In the genomic region with DNA sequence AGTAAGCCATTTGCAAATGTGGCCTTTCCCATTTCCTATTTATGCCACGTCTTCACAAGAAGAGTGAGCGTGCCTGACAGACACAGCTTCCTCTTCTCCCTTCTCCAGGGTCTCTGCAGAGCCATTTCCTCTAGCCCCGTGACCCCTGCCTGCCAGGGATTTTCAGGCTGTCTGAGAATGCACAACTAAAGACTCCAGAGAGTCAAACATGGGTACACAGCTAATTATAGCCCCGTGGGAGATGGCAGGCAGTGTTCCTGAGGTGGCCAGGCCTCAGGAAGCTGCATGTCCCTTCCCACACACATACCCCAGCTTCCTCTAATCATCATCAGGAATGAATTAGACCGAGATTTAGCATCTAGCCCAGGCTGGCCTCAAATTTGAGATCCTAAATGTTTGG, we compare ENCODE assay signal across 8 mouse cellular contexts. TPM values are rescaled to one million over a fixed set of nuclear protein-coding genes. Genes with fewer than 3 reads are reported as not detected.
DNase-seq lines count a peak whose midpoint lies in the region; ATAC-seq and TF ChIP-seq lines count a peak whose summit lies in the region.

No protein-coding gene starts in this region.

- H3K4me1 ChIP-seq in forebrain, embryonic 12.5 days = peaks cover 11% of the 10 kb centered on the region
- no peaks in the 10 kb centered on the region for H3K4me1 ChIP-seq in kidney, adult 2 months (ENCODE audit: control insufficient read depth, insufficient read depth, low read length)
- H3K4me1 ChIP-seq in lung, embryonic 15.5 days = peaks cover 45% of the 10 kb centered on the region

- ATAC-seq in forebrain, embryonic 12.5 days (ENCODE audit: low FRiP score) = peak; percentile 20; the same call in 1 of the 2 replicates
- ATAC-seq in lung, embryonic 15.5 days (ENCODE audit: borderline replicate concordance, extremely low read depth, low FRiP score, low TSS enrichment) = peak; percentile 75; the same call in 1 of the 2 replicates
- ATAC-seq in inflammation-experienced regulatory T-cells, adult 6 months = no peak
- no peak for ATAC-seq in CD4-positive, CD25-positive, alpha-beta regulatory T cell, adult 4 months

- no peak overlapping the region for H3K4me2 ChIP-seq in forebrain, embryonic 12.5 days
- no peak overlapping the region for H3K4me2 ChIP-seq in lung, embryonic 15.5 days

- no peak for TF ChIP-seq CTCF in gastrocnemius, adult 2 months (IDR thresholded peaks at IDR 0.05)
- TF ChIP-seq CTCF in kidney, adult 2 months (conservative IDR thresholded peaks at IDR 0.05; ENCODE audit: insufficient read depth, insufficient read length, low read depth, low read length) = no peak

- H3K36me3 ChIP-seq in forebrain, embryonic 12.5 days (replicated peaks) = peaks cover 13% of the 10 kb centered on the region
- H3K36me3 ChIP-seq in kidney, adult 2 months (ENCODE audit: control insufficient read depth, insufficient read depth, low read length) = no peaks in the 10 kb centered on the region
- H3K36me3 ChIP-seq in lung, embryonic 15.5 days = no peaks in the 10 kb centered on the region

- TF ChIP-seq POLR2A in kidney, adult 2 months (IDR thresholded peaks at IDR 0.05; ENCODE audit: low read depth, low read length) = no peak

- 39% methylated on average over 5 of the region's 5 CpGs for WGBS in forebrain, embryonic 12.5 days
- WGBS in kidney, adult 2 months = 47% methylated on average over 5 of the region's 5 CpGs
- 30% methylated on average over 5 of the region's 5 CpGs for WGBS in lung, embryonic 15.5 days

- H3K9me3 ChIP-seq in forebrain, embryonic 12.5 days = no peaks in the 10 kb centered on the region
- H3K9me3 ChIP-seq in lung, embryonic 15.5 days = no peaks in the 10 kb centered on the region

- H3K27me3 ChIP-seq in forebrain, embryonic 12.5 days = no peaks in the 10 kb centered on the region
- no peaks in the 10 kb centered on the region for H3K27me3 ChIP-seq in kidney, adult 2 months (replicated peaks; ENCODE audit: control insufficient read depth, insufficient read depth, low read length)
- no peaks in the 10 kb centered on the region for H3K27me3 ChIP-seq in lung, embryonic 15.5 days

- no peak for DNase-seq in gastrocnemius, adult 2 months
- DNase-seq in gastrocnemius, adult 18-20 months (ENCODE audit: low spot score) = no peak
- peak; percentile 65 for DNase-seq in kidney, adult 2 months
- DNase-seq in right cerebral cortex, postnatal 14 days = no peak

- intact Hi-C loops in gastrocnemius, adult 2 months (cut with DNase I) = no loop called here

- peak overlapping the region; percentile 43 for H3K4me3 ChIP-seq in gastrocnemius, adult 2 months
- no peak overlapping the region for H3K4me3 ChIP-seq in forebrain, embryonic 12.5 days (replicated peaks)
- H3K4me3 ChIP-seq in kidney, adult 2 months (ENCODE audit: insufficient read depth, low read depth, low read length) = no peak overlapping the region
- H3K4me3 ChIP-seq in lung, embryonic 15.5 days = no peak overlapping the region

- H3K9ac ChIP-seq in forebrain, embryonic 12.5 days = no peak overlapping the region
- no peak overlapping the region for H3K9ac ChIP-seq in lung, embryonic 15.5 days

- peak overlapping the region; percentile 53 for H3K27ac ChIP-seq in gastrocnemius, adult 2 months
- H3K27ac ChIP-seq in forebrain, embryonic 12.5 days = peak overlapping the region; percentile 42; the same call in 1 of the 2 replicates
- H3K27ac ChIP-seq in kidney, adult 2 months (ENCODE audit: insufficient read depth, low read depth, low read length) = peak overlapping the region; percentile 86
- H3K27ac ChIP-seq in lung, embryonic 15.5 days = peak overlapping the region; percentile 77

RNA-seq across cellular contexts. Expression of gene F2r, which starts 20.6 kb away (rescaled TPM):
- 10 to 100 TPM in 1 of 2 experiments, 1 to 10 TPM in 1; 3.7 to 12.4 TPM for total RNA-seq in gastrocnemius, adult 2 months (2021)
- 10 to 100 TPM in 1 of 2 experiments, 1 to 10 TPM in 1; 5.6 to 13.9 TPM for total RNA-seq in gastrocnemius, adult 18-20 months (2021)
- polyA plus RNA-seq in forebrain, embryonic 12.5 days (2016; fragmentation: Nextera tagmentation; extraction: Ambion mirVana) = 109 TPM in 2 replicates
- polyA plus RNA-seq in kidney, adult 2 months (2012; rRNA removed) = 39.9 and 42.2 TPM in 2 replicates
- polyA plus RNA-seq in lung, embryonic 15.5 days (2015; fragmentation: Nextera tagmentation; extraction: Ambion mirVana) = 106 and 114 TPM in 2 replicates
- 10 to 100 TPM; 34.3 TPM for polyA plus RNA-seq in inflammation-experienced regulatory T-cells, adult 6 months (2017; shearing (Covaris generic))
- polyA plus RNA-seq in CD4-positive, CD25-positive, alpha-beta regulatory T cell, adult 4 months (2017; shearing (Covaris generic)) = 10 to 100 TPM; 21.4 to 25.0 TPM

RNA-seq across cellular contexts. Expression of gene F2rl2, which starts 57.8 kb away (rescaled TPM):
- total RNA-seq in gastrocnemius, adult 2 months (2021) = not detected
- not detected for total RNA-seq in gastrocnemius, adult 18-20 months (2021)
- 0.76 and 0.79 TPM in 2 replicates for polyA plus RNA-seq in forebrain, embryonic 12.5 days (2016; fragmentation: Nextera tagmentation; extraction: Ambion mirVana)
- polyA plus RNA-seq in kidney, adult 2 months (2012; rRNA removed) = 0.20 and 0.28 TPM in 2 replicates
- 0.87 and 0.94 TPM in 2 replicates for polyA plus RNA-seq in lung, embryonic 15.5 days (2015; fragmentation: Nextera tagmentation; extraction: Ambion mirVana)
- polyA plus RNA-seq in inflammation-experienced regulatory T-cells, adult 6 months (2017; shearing (Covaris generic)) = 10 to 100 TPM in 1 of 3 experiments, 1 to 10 TPM in 2; 4.1 to 15.3 (median 4.7) TPM
- 1 to 10 TPM; 3.9 to 4.3 TPM for polyA plus RNA-seq in CD4-positive, CD25-positive, alpha-beta regulatory T cell, adult 4 months (2017; shearing (Covaris generic))

Comparison
In these comparisons a context has a peak if more than half of its experiments do, and no peak if none do; other contexts are left out.
1. ATAC-seq: peak in forebrain, embryonic 12.5 days (single experiment) and lung, embryonic 15.5 days (single experiment); none in inflammation-experienced regulatory T-cells, adult 6 months (single experiment) and CD4-positive, CD25-positive, alpha-beta regulatory T cell, adult 4 months (single experiment).
2. Peak in every context shown above with its lines, with median percentiles within 50 percentile points of each other: H3K27ac ChIP-seq.